Mouse (Mus musculus) induced T-regulatory cell, adult 2 months (primary cell): ENCODE measurements around the gene Rnf182.

ENCODE experiments used
- DNase-seq: peaks from one replicate; pipeline ENCODE4 v3.0.0-alpha.2; 2012; ENCODE audit warnings: low read depth

Rnf182 gene

DNA sequence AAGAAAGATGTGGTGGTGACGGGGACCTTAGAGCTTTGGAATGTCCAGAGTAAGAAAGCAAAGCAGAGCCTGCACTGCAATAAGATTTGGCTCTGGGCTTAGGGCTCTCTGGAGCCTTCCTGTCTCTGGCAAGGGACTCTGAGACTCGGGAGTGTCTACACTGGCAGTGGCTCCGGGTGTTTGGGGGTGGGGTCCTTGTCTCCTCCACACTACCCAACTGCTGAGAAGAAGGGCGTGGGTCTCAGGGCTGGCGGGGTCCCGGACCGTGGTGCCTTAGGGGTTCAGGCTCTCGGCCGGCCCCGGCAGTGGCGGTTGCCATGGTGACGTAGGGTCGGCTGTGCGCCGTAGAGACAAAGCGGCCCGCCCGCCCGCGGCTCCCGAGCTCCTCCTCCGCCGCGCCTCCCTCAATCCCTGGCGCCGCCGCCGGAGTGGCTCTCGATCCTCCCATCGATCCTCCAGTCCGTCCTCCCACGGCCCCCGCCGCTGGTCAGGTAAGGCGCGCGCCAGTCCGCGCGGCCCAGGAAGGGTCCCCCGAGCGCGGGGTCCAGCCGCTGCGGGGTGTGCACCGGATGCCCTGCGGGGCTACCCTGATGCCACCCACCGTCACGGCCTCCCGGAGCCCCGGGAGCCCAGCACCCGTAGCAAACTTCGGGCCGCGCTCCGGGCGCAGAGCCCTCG, at the start of gene Rnf182:
Rnf182 (plus strand) TSS at position 134 of the 678 bp plus-strand sequence.
- DNase-seq, result peak; percentile 55

- no peak for DNase-seq
Observed at GRCm38 (mm10) chr13:43566184-43566583, 49.3 kb upstream of the Rnf182 start.

GRCm38 (mm10) chr13:43567141-43567891, 48.2 kb upstream of the Rnf182 start:
- no peak for DNase-seq

DNA sequence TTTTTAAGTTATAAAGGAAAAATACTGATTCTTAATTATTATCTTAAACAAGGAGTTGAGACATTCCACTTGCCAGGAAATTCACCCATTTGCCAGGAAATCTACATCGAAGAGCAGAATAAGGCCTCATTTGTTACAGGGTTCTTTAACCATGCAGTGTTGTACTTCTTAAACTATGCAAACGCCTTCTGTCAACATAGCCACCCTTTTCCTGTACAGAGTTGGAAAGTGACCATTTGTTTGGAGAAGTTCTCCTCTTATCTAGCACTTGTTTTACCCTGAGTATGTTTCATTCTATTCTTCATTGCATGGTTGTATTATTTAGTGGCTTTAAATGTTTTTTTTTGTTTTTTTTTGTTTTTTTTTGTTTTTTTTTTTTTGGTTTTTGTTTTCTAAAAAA, 41.5 kb upstream of the Rnf182 start:
- no peak for DNase-seq

DNA sequence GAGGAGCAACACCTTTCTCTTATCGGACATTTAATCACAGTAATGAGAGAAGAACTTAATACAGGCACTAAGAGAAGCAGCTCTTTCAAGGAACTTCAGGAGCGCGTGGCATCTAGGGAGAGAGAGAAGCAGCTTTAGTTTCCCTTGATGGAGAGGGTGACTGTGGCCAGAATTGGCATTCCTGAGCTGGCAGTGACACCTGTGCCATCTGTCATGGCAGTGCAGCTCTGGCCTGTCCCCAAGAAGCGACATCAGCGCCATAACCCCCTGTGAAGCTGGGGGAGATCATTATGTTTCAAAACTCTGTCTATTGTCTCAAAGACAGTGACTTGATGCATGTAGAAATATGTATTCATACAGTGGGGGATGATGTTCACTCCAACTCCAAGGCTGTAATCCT, 40.1 kb upstream of the Rnf182 start:
- DNase-seq, result no peak

- peak; percentile 71 for DNase-seq
Observed at GRCm38 (mm10) chr13:43577254-43577653, 38.3 kb upstream of the Rnf182 start.

GRCm38 (mm10) chr13:43577766-43578165, 37.7 kb upstream of the Rnf182 start:
- DNase-seq, result no peak

- DNase-seq, result peak; percentile 76
Observed at GRCm38 (mm10) chr13:43579740-43580139, 35.8 kb upstream of the Rnf182 start.

DNA sequence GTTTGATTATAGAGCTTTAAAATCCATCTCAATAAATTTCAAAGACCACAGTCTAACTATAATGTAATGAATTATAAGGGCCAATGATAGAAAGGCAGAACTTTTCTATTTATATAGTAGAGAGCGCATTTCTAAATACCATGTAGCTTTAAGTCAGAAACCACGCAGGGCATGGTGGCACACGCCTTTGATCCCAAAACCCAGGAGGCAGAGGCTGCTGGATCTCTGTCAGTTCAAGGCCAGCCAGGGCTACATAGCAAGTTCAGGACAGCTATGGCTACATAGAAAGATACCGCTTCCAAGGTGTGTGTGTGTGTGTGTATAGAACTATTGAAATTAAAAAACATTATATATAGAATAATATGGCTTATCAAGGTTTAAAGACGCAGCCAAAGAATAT, 34.8 kb upstream of the Rnf182 start:
- no peak for DNase-seq

- no peak for DNase-seq
Observed at GRCm38 (mm10) chr13:43582961-43583360, 32.5 kb upstream of the Rnf182 start.

DNA sequence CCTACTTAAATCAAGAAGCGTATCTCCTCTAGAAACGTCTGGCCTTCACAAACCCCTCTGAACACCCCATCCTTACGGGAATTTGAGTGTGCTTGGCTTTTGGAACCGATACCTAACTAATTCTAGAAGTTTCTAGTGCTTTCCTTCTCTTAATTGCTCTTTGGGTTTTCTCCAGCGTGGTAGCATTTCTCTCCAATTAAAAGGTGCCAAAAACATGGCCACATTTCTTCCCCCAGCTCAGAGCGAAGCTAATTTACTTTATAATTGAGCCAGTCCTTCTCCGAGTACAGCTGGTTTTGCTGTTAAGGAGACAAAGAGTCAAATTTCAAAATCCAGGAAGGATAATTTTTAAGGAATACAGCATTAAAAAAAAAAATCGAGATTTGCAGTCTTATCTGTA, 32.0 kb upstream of the Rnf182 start:
- DNase-seq, result no peak

- DNase-seq, result no peak
Observed at GRCm38 (mm10) chr13:43585335-43585734, 30.2 kb upstream of the Rnf182 start.

GRCm38 (mm10) chr13:43586966-43587365, 28.5 kb upstream of the Rnf182 start:
- DNase-seq, result no peak

GRCm38 (mm10) chr13:43587844-43588840, 27.4 kb upstream of the Rnf182 start:
- DNase-seq, result no peak

DNA sequence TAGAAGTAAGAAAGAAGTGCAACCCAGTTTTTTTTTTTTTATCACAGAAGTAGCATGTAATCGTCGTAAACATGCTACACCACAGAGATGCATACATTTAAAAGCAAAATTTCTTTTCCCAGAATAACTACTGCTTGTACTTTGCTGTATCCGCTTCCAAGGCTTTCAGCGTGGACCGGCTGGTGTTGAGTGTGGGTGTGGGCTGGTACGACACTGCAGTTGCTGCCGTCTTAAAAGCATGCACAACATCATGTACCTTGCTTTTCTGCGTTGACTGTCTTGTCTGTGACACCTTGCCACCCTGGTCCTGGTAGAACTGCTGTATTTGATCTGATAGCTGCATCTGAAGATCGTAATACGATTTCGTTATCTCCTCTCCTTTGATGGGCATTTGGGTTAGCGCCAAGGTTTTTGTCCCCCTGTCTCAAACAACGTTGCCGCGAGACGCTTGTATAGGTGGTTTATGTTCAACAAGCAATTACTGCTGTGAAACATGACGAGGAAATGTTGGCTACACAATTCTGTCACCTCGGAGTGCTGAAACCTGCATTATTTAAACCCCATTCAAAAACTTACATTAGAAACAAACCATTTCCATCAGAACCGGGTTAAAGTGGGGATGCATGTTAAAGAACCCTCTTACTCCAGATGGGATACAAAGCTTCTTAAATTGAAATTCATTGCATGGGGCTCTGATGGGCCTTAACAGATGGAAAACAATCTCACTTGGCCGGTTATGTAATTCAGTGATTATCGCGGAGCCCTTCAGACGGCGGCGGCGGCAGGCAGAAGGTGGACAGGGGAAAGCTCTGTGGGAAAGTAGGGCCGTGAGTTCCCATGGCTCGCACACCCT, 23.5 kb upstream of the Rnf182 start:
- no peak for DNase-seq

GRCm38 (mm10) chr13:43592681-43593068, 22.8 kb upstream of the Rnf182 start:
- no peak for DNase-seq

- DNase-seq, result peak; percentile 70
Observed at GRCm38 (mm10) chr13:43595896-43596295, 19.6 kb upstream of the Rnf182 start.

GRCm38 (mm10) chr13:43600967-43601366, 14.5 kb upstream of the Rnf182 start:
- no peak for DNase-seq

GRCm38 (mm10) chr13:43602440-43602839, 13.1 kb upstream of the Rnf182 start:
- no peak for DNase-seq

DNA sequence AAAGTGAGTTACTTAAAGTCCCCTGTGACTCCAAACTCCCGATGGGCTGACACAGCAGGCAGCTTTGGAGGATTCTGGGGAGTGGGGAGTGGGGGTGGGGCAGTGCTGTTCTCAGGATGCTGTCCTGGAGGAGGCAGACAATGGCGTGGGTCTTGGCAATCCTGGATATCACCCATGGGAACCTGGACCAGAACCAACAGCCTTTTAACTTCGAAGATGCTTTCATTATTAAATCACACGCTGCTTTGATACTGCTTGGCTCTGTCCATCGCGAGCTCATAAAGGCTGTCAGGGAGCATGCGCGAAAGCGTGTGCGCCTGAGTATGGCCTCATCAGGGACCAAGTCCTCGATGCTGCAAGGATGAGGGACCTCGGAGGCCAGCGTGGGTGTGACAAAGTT, 12.5 kb upstream of the Rnf182 start:
- DNase-seq, result no peak

GRCm38 (mm10) chr13:43608854-43609253, 6.7 kb upstream of the Rnf182 start:
- DNase-seq, result no peak
